Mouse (Mus musculus) limb, embryonic 10.5 days (tissue): ENCODE data around the gene Cpt1c. TPM values are rescaled to one million over a fixed set of nuclear protein-coding genes. Genes with fewer than 3 reads are reported as not detected.

Source experiments
- DNase-seq: peaks from one replicate; pipeline ENCODE4 v3.0.0-alpha.2; 2017; ENCODE audit warnings: low spot score
- H3K27ac ChIP-seq: fragments of 300-500 bp; sonication (generic); 2 replicates; pipeline ENCODE4 v1.5.1; 2016; ENCODE audit warnings: mild to moderate bottlenecking
- H3K27me3 ChIP-seq: fragments of 300-500 bp; sonication (generic); 2 replicates; pipeline ENCODE4 v1.6.1; 2016; ENCODE audit warnings: low read depth, mild to moderate bottlenecking; ENCODE audit not compliant: poor library complexity, severe bottlenecking
- H3K36me3 ChIP-seq: fragments of 300-500 bp; sonication (generic); 2 replicates; pipeline ENCODE4 v1.6.1; 2016; ENCODE audit warnings: mild to moderate bottlenecking, moderate library complexity
- H3K4me1 ChIP-seq: fragments of 300-500 bp; sonication (generic); 2 replicates; pipeline ENCODE4 v1.6.1; 2016
- H3K4me3 ChIP-seq: fragments of 300-500 bp; sonication (generic); 2 replicates; pipeline ENCODE4 v1.5.1; 2016; ENCODE audit warnings: mild to moderate bottlenecking, moderate library complexity
- H3K9me3 ChIP-seq: fragments of 300-500 bp; sonication (generic); replicated peaks from 2 replicates; pipeline ENCODE4 v1.6.1; 2016; ENCODE audit warnings: mild to moderate bottlenecking
- WGBS: fragments of 180-500 bp; shearing (Covaris S2); methylation state at CpG from one replicate; pipeline ENCODE4 v1.1.7; 2016; 5-methylcytosine and 5-hydroxymethylcytosine counted together
- polyA plus RNA-seq: library from polyadenylated mRNA; unstranded; fragments of >200 nt; fragmentation: Nextera tagmentation; extraction: Ambion mirVana; gene quantifications from 2 replicates; pipeline ENCODE4 v1.2.1, GENCODE M21; 2016

Cpt1c gene
- polyA plus RNA-seq, 1 experiment from 2014 or later: 18.8 TPM

DNA sequence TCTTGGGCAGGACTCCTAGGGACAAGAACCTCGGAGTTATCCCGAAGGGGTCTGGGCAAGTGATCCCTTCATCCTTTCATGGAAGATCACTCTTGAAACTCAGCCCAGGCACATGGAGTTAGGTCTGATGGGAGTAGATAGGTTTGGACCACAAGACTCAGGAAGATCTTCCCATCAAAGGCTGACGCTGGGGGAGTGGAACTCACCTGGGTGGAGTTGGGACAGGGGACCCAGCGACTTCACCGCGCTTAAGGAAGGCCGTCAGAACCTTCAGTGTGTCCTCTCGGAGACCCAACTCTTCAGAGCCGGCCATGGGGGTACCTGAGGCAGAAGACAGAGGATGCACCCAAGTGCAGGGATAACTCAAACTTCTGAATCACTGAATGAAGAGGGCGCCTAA lies 22.0 kb upstream of the Cpt1c start:
- peak overlapping the region; percentile 75 for H3K4me3 ChIP-seq
- DNase-seq: no peak
- H3K4me1 ChIP-seq: peaks cover 38% of the 10 kb centered on the region
- H3K36me3 ChIP-seq: peaks cover 69% of the 10 kb centered on the region
- H3K27me3 ChIP-seq: no peaks in the 10 kb centered on the region
- 15% methylated on average over 10 of the region's 10 CpGs for WGBS
- H3K27ac ChIP-seq: peak overlapping the region; percentile 91
- no peaks in the 10 kb centered on the region for H3K9me3 ChIP-seq

DNA sequence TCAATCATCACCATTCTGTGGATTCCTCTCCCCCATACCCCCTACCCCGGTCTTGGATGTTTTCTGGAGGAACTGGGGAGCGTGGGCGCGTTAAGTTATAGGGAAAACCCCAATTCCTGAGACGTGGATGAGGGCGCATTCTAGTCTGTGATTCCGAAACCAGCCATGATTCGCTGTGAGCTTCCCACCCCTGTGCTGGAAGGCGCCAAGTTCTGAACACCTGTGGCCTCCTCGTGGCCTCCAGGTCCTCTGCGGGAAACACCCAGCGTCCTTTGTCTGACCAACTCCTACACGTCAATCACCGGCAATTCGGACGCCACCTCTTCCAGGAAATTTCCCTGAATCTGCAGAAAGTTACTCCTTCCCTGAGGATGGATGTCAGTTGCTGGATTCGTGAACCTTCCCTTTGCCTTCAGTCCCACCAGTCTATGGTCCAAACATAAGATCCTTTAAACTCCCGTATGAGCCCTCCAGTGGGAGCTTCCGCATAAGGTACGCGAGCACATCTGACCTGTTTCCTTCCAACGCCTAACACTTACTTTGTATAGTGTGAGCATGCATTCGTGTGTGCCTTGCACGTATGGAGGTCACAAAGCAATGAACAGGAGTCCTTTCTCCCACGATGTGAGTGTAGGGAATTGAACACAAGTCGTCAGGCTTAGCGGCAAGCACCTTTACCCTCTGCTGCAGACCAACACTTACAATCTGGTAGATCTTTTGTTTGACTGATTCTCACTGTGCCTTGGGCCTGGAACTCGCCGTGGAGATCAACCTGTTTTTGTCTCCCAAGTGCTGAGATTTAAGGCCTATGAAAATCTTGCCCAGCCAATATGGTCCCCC lies 12.4 kb upstream of the Cpt1c start:
- under 1% methylated on average over 29 of the region's 29 CpGs for WGBS
- peak overlapping the region; percentile 99 for H3K27ac ChIP-seq
- peaks cover 37% of the 10 kb centered on the region for H3K4me1 ChIP-seq
- peak; percentile 85 for DNase-seq
- H3K27me3 ChIP-seq: no peaks in the 10 kb centered on the region
- H3K36me3 ChIP-seq: peaks cover 66% of the 10 kb centered on the region
- peak overlapping the region; percentile 80 for H3K4me3 ChIP-seq
- H3K9me3 ChIP-seq: no peaks in the 10 kb centered on the region

DNA sequence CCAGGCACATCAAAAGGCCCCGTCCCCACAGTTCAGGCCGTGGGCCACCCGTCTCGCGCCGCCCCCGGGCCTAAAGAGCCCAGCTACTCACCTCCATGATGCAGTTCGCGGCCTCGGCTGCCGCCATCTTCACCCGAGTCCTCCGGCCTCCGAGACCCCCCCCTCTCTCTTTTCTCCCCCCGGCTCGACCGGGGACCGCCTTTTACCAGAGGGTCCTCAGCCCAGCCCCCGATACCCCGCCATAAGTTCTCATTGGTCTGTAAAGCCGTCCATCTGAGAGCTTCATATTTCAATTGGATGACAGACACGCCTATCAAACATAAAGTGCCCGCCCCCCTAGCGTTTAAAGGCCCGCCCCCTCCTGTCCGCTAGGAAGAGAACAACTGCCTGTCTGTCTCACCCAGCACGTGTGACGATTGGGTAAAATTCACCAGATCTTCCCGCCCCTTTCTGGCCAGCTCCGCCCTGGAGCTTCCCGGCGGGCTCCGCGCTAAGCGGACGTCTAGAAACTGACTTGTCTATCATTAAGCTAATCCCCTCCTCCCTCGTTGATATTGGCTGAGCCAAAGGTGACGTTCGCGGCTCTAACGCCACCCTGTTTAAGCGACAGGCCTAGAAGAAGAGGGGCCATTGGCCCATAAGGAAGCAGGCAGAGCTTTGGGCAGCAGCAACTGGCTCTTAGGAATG lies 11.7 kb upstream of the Cpt1c start, which contains the start of gene Prmt1:
Gene Prmt1, minus strand, starts transcription at position 377 of the 687 bp plus-strand sequence.
- no peaks in the 10 kb centered on the region for H3K27me3 ChIP-seq
- H3K4me3 ChIP-seq: peak within 1 kb of the TSS; percentile 80
- H3K4me1 ChIP-seq: peaks cover 37% of the 10 kb centered on the region
- WGBS: 2% methylated on average over 42 of the region's 42 CpGs
- H3K27ac ChIP-seq: peak within 1 kb of the TSS; percentile 99
- peaks cover 66% of the 10 kb centered on the region for H3K36me3 ChIP-seq
- no peaks in the 10 kb centered on the region for H3K9me3 ChIP-seq
- peak; percentile 92 for DNase-seq

DNA sequence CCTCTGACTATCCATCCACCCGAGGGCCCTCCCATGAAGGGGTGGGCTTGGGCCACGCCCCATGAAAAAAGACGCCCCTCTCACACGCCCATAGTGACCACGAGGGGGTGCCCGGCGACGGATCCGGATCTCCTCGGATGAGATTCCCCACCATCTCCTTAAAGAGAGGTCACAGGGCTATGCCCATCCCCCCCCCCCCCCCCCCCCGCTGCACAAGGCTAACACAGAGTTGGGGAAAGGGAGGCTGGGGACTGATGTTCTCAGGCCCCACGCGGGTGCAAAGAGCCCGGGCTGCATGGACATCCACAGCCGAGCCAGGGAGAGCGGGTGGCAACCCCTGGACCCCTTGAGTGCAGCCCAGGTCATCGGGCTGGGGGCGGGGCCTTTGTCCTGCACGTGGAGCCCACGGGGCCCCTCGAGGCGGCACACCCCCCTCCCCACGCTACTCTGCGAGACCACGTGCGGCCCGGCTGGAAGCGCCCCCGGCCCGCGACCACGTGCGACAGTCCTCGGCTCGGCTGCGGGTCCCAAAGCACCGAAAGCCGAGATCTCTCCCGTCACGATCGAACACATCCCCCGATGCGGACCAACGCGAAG lies 11.0 kb upstream of the Cpt1c start:
- Histone ChIP-seq H3K9me3 (no peaks in the 10 kb centered on the region), H3K36me3 (peaks cover 66% of the 10 kb centered on the region)

DNA sequence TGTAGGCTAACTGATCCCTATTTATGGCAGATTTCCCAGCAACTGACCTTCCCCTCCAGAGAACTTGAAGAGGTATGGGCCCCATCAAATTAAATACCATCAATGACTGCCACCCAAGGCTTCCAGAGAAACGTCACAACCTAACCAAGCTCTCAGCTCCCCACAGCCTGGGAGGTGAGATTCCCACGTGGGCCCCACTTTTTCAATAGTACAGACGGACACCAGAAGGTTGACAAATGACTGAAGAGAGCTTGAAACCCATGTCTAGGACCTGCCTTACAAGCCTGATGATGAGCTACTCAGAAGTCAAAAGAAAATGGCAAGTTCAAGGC lies 10.1 kb upstream of the Cpt1c start:
- H3K4me1 ChIP-seq: peaks cover 37% of the 10 kb centered on the region
- WGBS: 57% methylated on average over 3 of the region's 3 CpGs
- H3K27me3 ChIP-seq: no peaks in the 10 kb centered on the region
- peak overlapping the region; percentile 80 for H3K4me3 ChIP-seq
- H3K9me3 ChIP-seq: no peaks in the 10 kb centered on the region
- H3K36me3 ChIP-seq: peaks cover 66% of the 10 kb centered on the region
- no peak for DNase-seq
- 0 out of 2 replicates have a peak overlapping the region, but pooled peaks have one; percentile 19 for H3K27ac ChIP-seq

More for the DNA sequence above, 11.0 kb upstream of the Cpt1c start:
- DNase-seq: peak; percentile 87
- H3K4me1 ChIP-seq: peaks cover 37% of the 10 kb centered on the region
- WGBS: under 1% methylated on average over 44 of the region's 45 CpGs
- peak overlapping the region; percentile 99 for H3K27ac ChIP-seq
- H3K4me3 ChIP-seq: peak overlapping the region; percentile 80
- H3K27me3 ChIP-seq: no peaks in the 10 kb centered on the region

DNA sequence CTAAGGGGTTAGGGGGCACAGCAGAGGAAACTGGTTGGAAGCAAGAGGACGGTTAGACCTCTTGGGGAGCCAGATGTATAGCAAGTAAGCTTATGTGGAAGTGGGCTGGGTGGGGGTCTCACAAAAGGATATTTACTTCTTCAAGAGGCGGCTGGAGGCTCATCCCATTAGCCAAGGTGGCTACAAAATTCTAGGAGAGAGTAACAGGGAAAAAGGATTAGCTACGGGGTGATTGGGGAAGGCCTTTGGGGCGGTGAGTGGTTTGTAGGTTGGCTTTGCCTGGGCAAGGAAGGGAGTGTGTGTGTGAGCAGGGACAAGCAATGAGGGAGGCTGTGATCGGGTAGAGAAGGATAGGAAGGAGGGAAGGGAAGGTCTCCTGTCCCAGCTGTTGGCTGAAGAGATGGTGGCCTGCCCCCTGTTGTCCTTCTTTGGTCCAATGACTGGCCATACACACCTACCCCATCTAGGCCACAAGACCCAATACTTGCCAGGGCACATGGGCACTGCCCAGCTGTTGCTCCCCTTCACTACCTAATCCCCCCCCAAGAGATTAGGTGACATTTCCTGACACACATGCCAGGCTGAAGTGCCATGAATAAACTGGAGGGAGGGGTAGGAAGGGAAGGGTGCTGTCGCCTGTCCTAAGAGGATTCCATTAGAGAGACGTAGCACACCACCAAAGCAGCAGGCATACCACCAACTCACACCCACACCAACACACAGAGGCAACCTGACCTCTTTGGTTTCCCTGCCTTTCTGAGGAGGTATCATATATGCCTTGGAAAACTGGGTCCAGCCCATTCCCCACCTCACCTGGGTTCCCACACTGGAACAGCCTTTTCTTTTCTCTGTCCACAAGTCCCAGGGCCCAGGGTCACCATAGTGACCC lies 9.5 kb upstream of the Cpt1c start:
- H3K27me3 ChIP-seq: no peaks in the 10 kb centered on the region
- H3K4me3 ChIP-seq: peak overlapping the region; percentile 80
- H3K27ac ChIP-seq: no peak overlapping the region
- peaks cover 66% of the 10 kb centered on the region for H3K36me3 ChIP-seq
- 84% methylated on average over 7 of the region's 7 CpGs for WGBS
- H3K4me1 ChIP-seq: peaks cover 36% of the 10 kb centered on the region
- H3K9me3 ChIP-seq: no peaks in the 10 kb centered on the region
- DNase-seq: no peak

DNA sequence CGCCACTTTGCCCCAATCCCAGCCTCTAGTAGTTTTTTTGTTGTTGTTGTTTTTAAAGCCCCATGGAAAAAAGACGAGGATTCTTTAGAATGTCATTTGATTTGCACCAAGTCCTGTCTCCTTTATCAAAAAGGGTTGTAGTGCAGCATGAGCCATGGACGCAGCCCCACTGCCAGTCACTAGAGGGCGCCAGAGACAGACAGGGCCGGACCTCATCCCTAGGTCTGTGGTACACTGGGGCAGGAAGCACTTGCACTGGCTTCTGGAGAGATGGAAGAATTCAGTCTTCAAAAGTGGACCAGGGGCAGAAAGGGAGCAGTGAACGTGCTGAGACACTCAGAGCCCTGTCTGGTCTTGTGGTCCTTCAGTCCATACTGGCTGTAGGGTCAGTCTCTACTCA lies 8.4 kb upstream of the Cpt1c start:
- peak overlapping the region; percentile 80 for H3K4me3 ChIP-seq
- H3K9me3 ChIP-seq: no peaks in the 10 kb centered on the region
- peaks cover 69% of the 10 kb centered on the region for H3K36me3 ChIP-seq
- no peaks in the 10 kb centered on the region for H3K27me3 ChIP-seq
- 50% methylated on average over 6 of the region's 6 CpGs for WGBS
- peaks cover 30% of the 10 kb centered on the region for H3K4me1 ChIP-seq
- peak; percentile 90 for DNase-seq
- no peak overlapping the region for H3K27ac ChIP-seq

DNA sequence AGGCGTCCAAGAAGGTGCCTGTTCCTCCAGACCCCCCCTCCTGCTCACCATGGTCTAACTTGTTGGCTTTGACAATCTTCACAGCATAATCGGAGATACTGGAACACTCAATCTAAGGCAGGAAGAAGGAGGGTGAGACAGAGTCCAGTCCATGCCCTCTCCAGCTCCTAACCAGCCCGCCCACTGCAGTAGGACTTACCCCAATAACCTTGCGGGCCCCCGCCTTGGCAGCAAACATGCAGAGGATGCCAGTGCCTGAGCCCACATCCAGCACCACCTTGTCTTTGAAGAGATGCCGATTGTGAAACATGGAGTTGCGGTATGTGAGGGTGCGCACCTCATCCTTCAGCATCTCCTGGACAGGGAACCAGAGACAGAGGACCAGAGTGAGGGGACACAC lies 6.9 kb upstream of the Cpt1c start:
- Histone ChIP-seq H3K4me3 (peak overlapping the region; percentile 19; the same call in 1 of the 2 replicates), H3K4me1 (peaks cover 26% of the 10 kb centered on the region), H3K27me3 (no peaks in the 10 kb centered on the region), H3K27ac (no peak overlapping the region), H3K9me3 (no peaks in the 10 kb centered on the region), H3K36me3 (peaks cover 83% of the 10 kb centered on the region)
- no peak for DNase-seq
- 91% methylated on average over 8 of the region's 8 CpGs for WGBS

DNA sequence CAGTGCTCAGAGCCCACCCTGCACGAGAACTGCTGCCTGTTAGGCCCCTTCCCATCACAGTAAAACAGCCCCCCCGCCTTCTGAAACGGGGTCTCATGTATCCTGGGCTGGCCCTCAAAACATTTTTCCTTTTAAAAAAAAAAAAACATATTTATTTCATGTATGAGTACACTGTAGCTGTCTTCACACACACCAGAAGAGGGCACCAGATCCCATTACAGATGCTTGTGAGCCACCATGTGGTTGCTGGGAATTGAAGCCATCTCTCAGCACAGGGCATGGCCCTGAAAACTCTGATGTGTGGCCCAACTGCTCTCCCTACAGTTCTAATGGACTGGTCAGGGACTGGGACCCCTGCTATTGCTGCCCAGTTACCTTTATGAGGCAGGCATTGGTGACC lies 3.6 kb upstream of the Cpt1c start:
- no peaks in the 10 kb centered on the region for H3K27me3 ChIP-seq
- H3K36me3 ChIP-seq: peaks cover 81% of the 10 kb centered on the region
- 93% methylated on average over 3 of the region's 3 CpGs for WGBS
- no peak for DNase-seq
- peaks cover 22% of the 10 kb centered on the region for H3K4me1 ChIP-seq
- H3K4me3 ChIP-seq: no peak overlapping the region
- no peak overlapping the region for H3K27ac ChIP-seq
- no peaks in the 10 kb centered on the region for H3K9me3 ChIP-seq

DNA sequence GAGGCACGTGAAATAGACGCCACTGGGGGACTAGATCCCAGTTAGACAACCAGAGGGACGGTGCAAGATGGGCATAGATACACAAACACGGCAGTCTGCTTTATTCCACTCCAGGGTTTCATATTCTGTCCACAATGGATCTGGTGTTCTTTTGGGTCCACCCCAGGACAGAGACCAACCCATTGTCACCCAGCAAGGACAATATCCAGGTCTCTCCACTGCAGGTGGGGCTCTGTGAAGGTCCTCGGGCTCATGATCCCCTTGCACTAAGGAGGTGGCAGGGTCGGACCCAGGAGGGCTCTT lies 417 bp upstream of the Cpt1c start:
- H3K36me3 ChIP-seq: peaks cover 50% of the 10 kb centered on the region
- no peak for DNase-seq
- H3K9me3 ChIP-seq: no peaks in the 10 kb centered on the region
- peak overlapping the region; percentile 59 for H3K4me3 ChIP-seq
- peaks cover 39% of the 10 kb centered on the region for H3K4me1 ChIP-seq
- 25% methylated on average over 6 of the region's 6 CpGs for WGBS
- H3K27ac ChIP-seq: no peak overlapping the region
- H3K27me3 ChIP-seq: no peaks in the 10 kb centered on the region

DNA sequence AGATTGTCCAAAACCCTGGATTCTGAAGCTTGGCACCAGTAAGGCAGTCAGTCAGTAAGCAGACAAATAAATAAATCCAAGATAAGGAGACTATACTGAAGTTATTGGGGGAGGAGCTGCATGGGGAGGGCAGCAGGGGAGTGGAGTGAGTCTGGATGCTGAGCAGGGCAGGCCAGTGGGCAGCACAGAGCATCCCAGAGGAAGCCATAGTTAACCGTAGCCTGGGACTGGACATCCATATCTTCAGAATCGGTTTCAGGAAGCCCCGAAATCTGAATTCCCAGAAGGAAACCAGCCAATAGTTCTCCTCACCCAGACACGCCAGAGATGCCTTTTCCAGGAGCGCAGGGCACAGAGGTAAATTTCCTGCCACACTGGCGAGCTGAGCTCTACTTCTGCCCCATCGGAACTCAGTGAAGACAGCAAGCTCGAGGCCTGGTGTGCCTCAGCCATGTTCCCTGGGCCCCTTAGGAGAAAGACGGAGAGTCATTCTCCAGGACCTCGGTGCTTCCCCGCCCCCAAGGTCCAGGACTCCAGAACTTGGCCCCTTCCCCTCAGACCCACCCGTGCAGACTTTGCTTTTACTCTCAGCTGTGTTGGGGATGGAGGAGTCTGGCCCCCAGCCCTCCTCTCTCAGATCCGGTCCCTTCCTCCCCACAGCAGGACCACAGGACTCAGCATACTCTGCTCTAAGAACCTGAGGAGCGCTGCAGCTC lies 1.1 kb downstream of the Cpt1c start:
- Histone ChIP-seq H3K9me3 (no peaks in the 10 kb centered on the region), H3K4me3 (peak overlapping the region; percentile 59), H3K4me1 (peaks cover 45% of the 10 kb centered on the region), H3K36me3 (peaks cover 35% of the 10 kb centered on the region), H3K27me3 (no peaks in the 10 kb centered on the region), H3K27ac (peak overlapping the region; percentile 84)
- DNase-seq: no peak
- WGBS: 50% methylated on average over 14 of the region's 14 CpGs

DNA sequence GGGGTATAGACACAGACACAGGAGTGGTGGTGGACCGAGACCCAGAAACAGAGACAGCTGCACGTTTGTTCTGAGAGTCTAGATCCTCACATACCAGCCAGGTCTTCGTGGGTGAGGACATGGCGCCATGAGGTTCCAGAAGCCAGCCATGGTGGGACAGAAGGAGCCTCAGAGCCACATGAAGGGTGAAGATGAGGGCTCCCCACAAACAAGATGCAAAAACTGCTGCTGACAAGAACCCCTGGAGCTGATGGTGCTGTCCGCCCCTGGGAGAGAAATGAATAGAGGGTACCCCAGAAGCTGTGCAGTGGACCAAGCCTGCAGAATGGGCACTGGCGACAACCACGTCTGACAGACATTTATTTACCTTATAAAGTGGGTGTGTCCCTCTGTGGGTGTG lies 3.5 kb downstream of the Cpt1c start:
- H3K9me3 ChIP-seq: no peaks in the 10 kb centered on the region
- H3K4me1 ChIP-seq: peaks cover 45% of the 10 kb centered on the region
- 74% methylated on average over 7 of the region's 7 CpGs for WGBS
- H3K27ac ChIP-seq: peak overlapping the region; percentile 92
- H3K4me3 ChIP-seq: peak overlapping the region; percentile 71
- peaks cover 16% of the 10 kb centered on the region for H3K36me3 ChIP-seq
- H3K27me3 ChIP-seq: no peaks in the 10 kb centered on the region
- no peak for DNase-seq
